In the genomic region with DNA sequence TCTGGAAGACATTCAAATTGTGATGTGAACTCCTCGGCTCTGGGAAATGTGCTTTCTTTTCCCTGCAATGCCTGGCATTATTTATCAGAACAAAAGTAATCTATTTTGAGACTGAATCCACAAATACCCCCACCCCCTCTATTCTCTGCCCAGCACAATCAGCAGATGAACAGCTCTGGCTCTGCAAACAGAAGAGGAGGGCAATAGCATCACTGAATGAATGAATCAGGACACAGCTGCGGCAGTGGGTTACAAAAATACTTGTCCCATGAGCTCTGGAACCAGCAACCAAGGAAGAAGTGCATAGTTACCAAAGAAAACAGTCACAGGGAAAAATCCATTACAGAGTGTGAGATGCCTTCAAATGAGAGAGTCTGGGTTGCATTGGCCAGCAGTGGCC, we compare ENCODE assay signal across 22 mouse cellular contexts. TPM values are rescaled to one million over a fixed set of nuclear protein-coding genes. Genes with fewer than 3 reads are reported as not detected.
DNase-seq lines count a peak whose midpoint lies in the region; ATAC-seq and TF ChIP-seq lines count a peak whose summit lies in the region.
"Had no signal": no experiment of that assay in that cellular context is flagged by ENCODE, and none has a peak within 500 bp of the region (broad histone marks: within the 10 kb centered on the region; RNA-seq: fewer than 3 reads in every experiment).

No protein-coding gene starts in this region.

- WGBS in heart, embryonic 13.5 days = 60% methylated on average over 2 of the region's 2 CpGs
- 77% methylated on average over 2 of the region's 2 CpGs for WGBS in heart, embryonic 10.5 days
- WGBS in neural tube, embryonic 15.5 days = 69% methylated on average over 2 of the region's 2 CpGs

- H3K27me3 ChIP-seq in heart, embryonic 13.5 days (replicated peaks) = no peaks in the 10 kb centered on the region
- no peaks in the 10 kb centered on the region for H3K27me3 ChIP-seq in heart, embryonic 10.5 days (ENCODE audit: insufficient read depth, poor library complexity, severe bottlenecking)
- no peaks in the 10 kb centered on the region for H3K27me3 ChIP-seq in neural tube, embryonic 15.5 days (replicated peaks)
- H3K27me3 ChIP-seq: kidney, embryonic 15.5 days; limb, embryonic 15.5 days; midbrain, embryonic 12.5 days; Patski had no signal

- H3K9me3 ChIP-seq in heart, embryonic 13.5 days = no peaks in the 10 kb centered on the region
- H3K9me3 ChIP-seq in heart, embryonic 10.5 days = no peaks in the 10 kb centered on the region
- no peaks in the 10 kb centered on the region for H3K9me3 ChIP-seq in neural tube, embryonic 15.5 days (replicated peaks)
- H3K9me3 ChIP-seq: kidney, embryonic 15.5 days; limb, embryonic 15.5 days; midbrain, embryonic 12.5 days had no signal

- no peak for DNase-seq in heart, embryonic 10.5 days (ENCODE audit: low spot score)
- peak; percentile 60 for DNase-seq in layer of hippocampus, adult 9-11 months
- no peak for DNase-seq in layer of hippocampus, postnatal 10 days (ENCODE audit: low spot score in 2 of 2)
- DNase-seq in neural tube, embryonic 10.5 days (ENCODE audit: extremely low spot score, low spot score) = no peak
- no peak for DNase-seq in gastrocnemius, postnatal 14 days
- DNase-seq: adrenal gland, adult 2 months; cerebellum, adult 18-20 months; cerebellum, postnatal 25 days; gastrocnemius, postnatal 25 days; heart, adult 18-20 months; kidney, postnatal 36 days; lung, embryonic 14.5 days; retina, postnatal 1 day had no signal

- no peak overlapping the region for H3K4me3 ChIP-seq in heart, embryonic 13.5 days
- H3K4me3 ChIP-seq in heart, embryonic 10.5 days = no peak overlapping the region
- no peak overlapping the region for H3K4me3 ChIP-seq in neural tube, embryonic 15.5 days (replicated peaks)
- no peak overlapping the region for H3K4me3 ChIP-seq in cortical plate, adult 2 months (ENCODE audit: insufficient read depth, low read length)
- H3K4me3 ChIP-seq: kidney, embryonic 15.5 days; limb, embryonic 15.5 days; midbrain, embryonic 12.5 days had no signal

- no peak overlapping the region for H3K27ac ChIP-seq in heart, embryonic 13.5 days (replicated peaks)
- no peak overlapping the region for H3K27ac ChIP-seq in heart, embryonic 10.5 days
- no peak overlapping the region for H3K27ac ChIP-seq in neural tube, embryonic 15.5 days (replicated peaks)
- 0 out of 2 replicates have a peak overlapping the region, but pooled peaks have one; percentile 12 for H3K27ac ChIP-seq in cortical plate, adult 2 months (ENCODE audit: insufficient read depth, low read length)
- H3K27ac ChIP-seq: kidney, embryonic 15.5 days; limb, embryonic 15.5 days; midbrain, embryonic 12.5 days; stomach, postnatal 0 days had no signal

- no peak overlapping the region for H3K4me2 ChIP-seq in heart, embryonic 13.5 days
- no peak overlapping the region for H3K4me2 ChIP-seq in neural tube, embryonic 15.5 days
- H3K4me2 ChIP-seq: kidney, embryonic 15.5 days; limb, embryonic 15.5 days; lung, embryonic 14.5 days; midbrain, embryonic 12.5 days had no signal

- H3K9ac ChIP-seq in heart, embryonic 13.5 days = 0 out of 2 replicates have a peak overlapping the region, but pooled peaks have one; percentile 52
- H3K9ac ChIP-seq in neural tube, embryonic 15.5 days (replicated peaks) = 0 out of 2 replicates have a peak overlapping the region, but pooled peaks have one; percentile 7
- H3K9ac ChIP-seq: kidney, embryonic 15.5 days; limb, embryonic 15.5 days; lung, embryonic 14.5 days; midbrain, embryonic 12.5 days had no signal

- peaks cover 17% of the 10 kb centered on the region for H3K36me3 ChIP-seq in heart, embryonic 13.5 days
- H3K36me3 ChIP-seq in heart, embryonic 10.5 days = peaks cover 12% of the 10 kb centered on the region; the same call in 1 of the 2 replicates
- no peaks in the 10 kb centered on the region for H3K36me3 ChIP-seq in neural tube, embryonic 15.5 days
- H3K36me3 ChIP-seq: midbrain, embryonic 12.5 days had no signal

- TF ChIP-seq CTCF in cortical plate, adult 2 months (IDR thresholded peaks at IDR 0.05; ENCODE audit: extremely low read depth, insufficient read depth, low read length) = no peak

- TF ChIP-seq POLR2A in cortical plate, adult 2 months (IDR thresholded peaks at IDR 0.05; ENCODE audit: extremely low read depth, insufficient read depth, low read length) = no peak

- intact Hi-C loops in gastrocnemius, postnatal 14 days (cut with DNase I; ENCODE audit: low total_unique reads) = no loop called here

- H3K4me1 ChIP-seq in heart, embryonic 13.5 days = peaks cover 25% of the 10 kb centered on the region
- peaks cover 12% of the 10 kb centered on the region; the same call in 1 of the 2 replicates for H3K4me1 ChIP-seq in heart, embryonic 10.5 days
- H3K4me1 ChIP-seq in neural tube, embryonic 15.5 days = peaks cover 17% of the 10 kb centered on the region
- H3K4me1 ChIP-seq in cortical plate, adult 2 months (ENCODE audit: control insufficient read depth, insufficient read depth, low read length) = peaks cover 3% of the 10 kb centered on the region; the same call in 1 of the 2 replicates

- no peak for ATAC-seq in heart, embryonic 13.5 days (ENCODE audit: extremely low read depth, insufficient number of reproducible peaks, low FRiP score, low TSS enrichment)
- ATAC-seq in neural tube, embryonic 15.5 days (ENCODE audit: low FRiP score) = no peak
- ATAC-seq: forebrain, embryonic 14.5 days; Patski had no signal

RNA-seq across cellular contexts. Expression of gene Rab6a, which starts 28.4 kb away (rescaled TPM):
- polyA plus RNA-seq in heart, embryonic 13.5 days (2015; fragmentation: Nextera tagmentation; extraction: Ambion mirVana) = 82.4 and 91.0 TPM in 2 replicates
- 89.5 and 106 TPM in 2 replicates for polyA plus RNA-seq in heart, embryonic 10.5 days (2016; fragmentation: Nextera tagmentation; extraction: Ambion mirVana)
- total RNA-seq in layer of hippocampus, postnatal 10 days (2021) = 100 to 1,000 TPM; 297 to 364 TPM
- polyA plus RNA-seq in neural tube, embryonic 15.5 days (2015; fragmentation: Nextera tagmentation; extraction: Ambion mirVana) = 253 and 287 TPM in 2 replicates
- 319 and 331 TPM in 2 replicates for polyA plus RNA-seq in cortical plate, adult 2 months (2012; rRNA removed)
- total RNA-seq in gastrocnemius, postnatal 14 days (2021) = 10 to 100 TPM; 56.3 to 59.5 TPM

RNA-seq across cellular contexts. Expression of gene Mrpl48, which starts 29.3 kb away (rescaled TPM):
- 76.8 and 83.0 TPM in 2 replicates for polyA plus RNA-seq in heart, embryonic 13.5 days (2015; fragmentation: Nextera tagmentation; extraction: Ambion mirVana)
- 75.7 and 78.8 TPM in 2 replicates for polyA plus RNA-seq in heart, embryonic 10.5 days (2016; fragmentation: Nextera tagmentation; extraction: Ambion mirVana)
- total RNA-seq in layer of hippocampus, postnatal 10 days (2021) = 10 to 100 TPM; 54.8 to 55.3 TPM
- polyA plus RNA-seq in neural tube, embryonic 15.5 days (2015; fragmentation: Nextera tagmentation; extraction: Ambion mirVana) = 82.6 and 85.3 TPM in 2 replicates
- 82.6 and 84.8 TPM in 2 replicates for polyA plus RNA-seq in cortical plate, adult 2 months (2012; rRNA removed)
- 10 to 100 TPM; 74.4 to 77.5 TPM for total RNA-seq in gastrocnemius, postnatal 14 days (2021)

RNA-seq across cellular contexts. Expression of gene Coa4, which starts 41.9 kb away (rescaled TPM):
- polyA plus RNA-seq in heart, embryonic 13.5 days (2015; fragmentation: Nextera tagmentation; extraction: Ambion mirVana) = 23.0 and 23.1 TPM in 2 replicates
- 26.4 and 31.3 TPM in 2 replicates for polyA plus RNA-seq in heart, embryonic 10.5 days (2016; fragmentation: Nextera tagmentation; extraction: Ambion mirVana)
- total RNA-seq in layer of hippocampus, postnatal 10 days (2021) = 1 to 10 TPM; 5.9 to 6.9 TPM
- polyA plus RNA-seq in neural tube, embryonic 15.5 days (2015; fragmentation: Nextera tagmentation; extraction: Ambion mirVana) = 15.3 and 16.9 TPM in 2 replicates
- polyA plus RNA-seq in cortical plate, adult 2 months (2012; rRNA removed) = 7.3 and 8.3 TPM in 2 replicates
- 10 to 100 TPM in 1 of 2 experiments, 1 to 10 TPM in 1; 9.7 to 10.9 TPM for total RNA-seq in gastrocnemius, postnatal 14 days (2021)
